Mouse (Mus musculus) embryo, embryonic 11 days (tissue): ENCODE results near the gene Ralgapa1.
A peak's percentile ranks its signal among the peaks of the same experiment; 100 is the strongest.
"Not testable (repeated sequence)": the region's sequence is repeated elsewhere in the genome, so short reads cannot be mapped to it uniquely, and the experiment has no call there.

Experiments
- DNase-seq: peaks from one replicate; pipeline ENCODE4 v3.0.0-alpha.2; 2015

Gene Ralgapa1

DNA sequence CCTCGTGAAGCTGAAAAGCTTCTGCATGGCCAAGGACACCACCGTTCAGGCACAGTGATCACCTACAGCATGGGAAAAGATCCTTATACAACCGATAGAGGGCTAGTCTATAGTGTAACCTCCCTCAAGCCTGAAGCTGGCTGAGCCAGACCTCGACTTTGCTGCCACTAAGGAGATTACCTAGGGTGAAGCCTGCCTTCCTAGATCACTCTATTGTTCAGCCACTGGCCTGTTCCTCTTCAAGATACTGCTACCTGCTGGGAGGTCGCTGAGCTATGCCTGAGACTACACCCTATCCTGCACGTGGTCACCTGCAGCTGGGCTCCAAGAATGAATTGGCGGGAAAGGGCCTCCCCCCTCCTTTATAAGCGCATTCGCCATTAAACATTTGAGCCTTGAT, 234.0 kb downstream of the Ralgapa1 start:
- DNase-seq, result not testable (repeated sequence)

GRCm38 (mm10) chr12:55573794-55574193, 247.2 kb downstream of the Ralgapa1 start:
- DNase-seq, result peak; percentile 74

DNA sequence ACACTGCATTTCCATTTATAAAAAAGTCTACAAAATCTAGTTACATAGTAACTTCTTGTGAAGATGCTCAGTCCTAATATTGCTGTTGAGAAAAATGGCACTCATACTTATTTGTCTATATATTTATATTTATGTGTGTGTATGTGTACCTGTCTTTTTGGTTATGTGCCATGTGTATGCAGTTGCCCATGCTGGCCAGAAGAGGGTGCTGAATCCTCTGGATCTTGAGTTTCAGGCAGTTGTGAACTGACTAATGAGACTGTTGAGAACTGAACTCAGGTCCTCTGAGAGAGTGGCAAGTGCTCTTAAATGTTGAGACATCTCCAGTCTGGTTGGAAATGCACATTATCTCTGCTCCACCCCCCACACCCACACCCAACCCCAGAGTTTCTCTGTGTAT, 247.9 kb downstream of the Ralgapa1 start:
- no peak for DNase-seq

GRCm38 (mm10) chr12:55571661-55572060, 249.3 kb downstream of the Ralgapa1 start:
- DNase-seq, result no peak

DNA sequence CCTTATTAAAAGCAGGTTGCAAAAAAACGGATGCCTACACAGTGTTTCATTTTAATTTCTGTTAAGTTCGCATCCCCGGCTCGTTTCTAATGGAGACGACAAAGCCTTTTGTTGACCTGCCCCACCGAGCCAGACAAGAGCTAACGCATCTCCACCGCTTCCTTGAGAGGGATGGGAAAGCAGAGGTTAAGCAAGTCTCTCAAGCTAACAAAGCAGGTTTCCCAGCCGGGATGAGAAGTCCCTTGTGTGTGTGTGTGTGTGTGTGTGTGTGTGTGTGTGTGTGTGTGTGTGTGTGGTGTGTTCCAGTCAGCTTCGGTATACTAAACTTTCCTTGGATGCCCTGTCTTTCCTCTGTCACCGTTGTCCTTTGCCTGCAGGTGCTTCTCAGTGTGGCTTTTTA, 249.8 kb downstream of the Ralgapa1 start:
- no peak for DNase-seq

DNA sequence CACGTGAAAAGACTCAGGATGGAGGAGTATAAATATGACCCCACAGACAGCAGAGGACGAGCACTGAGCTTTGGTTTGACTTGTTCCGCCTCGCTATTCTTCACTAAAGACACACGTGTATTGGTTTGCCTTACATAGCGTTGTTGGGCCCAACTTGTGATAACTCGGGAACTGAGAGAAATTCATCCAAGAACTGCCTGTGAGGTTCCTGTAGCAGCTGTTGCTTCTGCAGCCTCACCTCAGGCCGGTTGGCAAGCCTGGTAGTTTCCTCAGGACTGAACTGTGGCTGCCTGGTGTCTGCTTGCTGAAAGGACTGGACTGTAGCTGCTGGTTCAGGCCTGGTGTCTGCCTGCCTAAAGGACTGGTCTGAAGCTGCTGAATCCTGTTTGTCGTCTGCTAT, 250.3 kb downstream of the Ralgapa1 start:
- no peak for DNase-seq

DNA sequence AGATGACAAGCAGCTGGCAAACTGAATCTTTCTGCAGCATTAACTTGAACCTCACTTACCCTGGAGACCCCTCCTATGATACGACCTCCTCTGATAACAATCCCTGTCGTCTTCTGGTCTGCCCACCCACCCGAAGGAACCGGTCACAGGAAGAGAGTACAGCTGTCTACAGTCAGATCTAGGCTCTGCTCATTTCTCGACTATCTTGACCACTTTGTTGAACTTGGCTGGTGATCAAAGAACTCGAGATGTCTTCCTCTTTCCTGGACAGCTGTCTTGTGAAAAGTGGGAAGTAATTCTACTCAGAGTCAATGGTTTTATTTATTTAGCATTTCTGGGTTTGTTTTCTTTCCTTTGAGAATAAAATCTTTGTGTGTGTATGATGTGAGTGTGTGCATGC, 251.3 kb downstream of the Ralgapa1 start:
- DNase-seq, result no peak

GRCm38 (mm10) chr12:55568466-55568865, 252.5 kb downstream of the Ralgapa1 start:
- DNase-seq, result no peak

GRCm38 (mm10) chr12:55566837-55567236, 254.1 kb downstream of the Ralgapa1 start:
- no peak for DNase-seq

DNA sequence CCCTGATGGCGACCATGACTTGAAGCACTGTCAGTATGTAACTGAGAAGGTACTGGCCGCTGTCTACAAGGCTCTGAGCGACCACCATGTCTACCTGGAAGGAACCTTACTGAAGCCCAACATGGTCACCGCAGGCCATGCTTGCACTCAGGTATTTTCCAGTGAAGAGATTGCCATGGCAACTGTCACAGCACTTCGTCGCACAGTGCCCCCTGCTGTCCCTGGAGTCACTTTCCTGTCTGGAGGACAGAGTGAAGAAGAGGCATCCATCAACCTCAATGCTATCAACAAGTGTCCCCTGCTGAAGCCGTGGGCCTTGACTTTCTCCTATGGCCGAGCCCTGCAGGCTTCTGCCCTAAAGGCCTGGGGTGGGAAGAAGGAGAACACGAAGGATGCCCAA, 255.1 kb downstream of the Ralgapa1 start:
- no peak for DNase-seq

DNA sequence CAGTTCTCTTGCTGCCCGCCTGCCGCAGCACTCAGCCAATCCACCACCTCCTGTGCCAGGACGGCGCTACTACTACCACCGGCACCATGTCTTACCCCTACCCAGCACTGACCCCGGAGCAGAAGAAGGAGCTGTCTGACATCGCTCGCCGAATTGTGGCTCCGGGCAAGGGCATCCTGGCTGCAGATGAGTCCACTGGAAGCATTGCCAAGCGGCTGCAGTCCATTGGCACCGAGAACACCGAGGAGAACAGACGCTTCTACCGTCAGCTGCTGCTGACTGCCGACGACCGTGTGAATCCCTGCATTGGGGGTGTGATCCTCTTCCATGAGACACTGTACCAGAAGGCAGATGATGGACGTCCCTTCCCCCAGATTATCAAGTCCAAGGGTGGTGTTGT, 255.8 kb downstream of the Ralgapa1 start, which contains the start of gene Aldoart2:
Aldoart2 (plus strand) TSS at position 34 of the 400 bp plus-strand sequence.
- no peak for DNase-seq

DNA sequence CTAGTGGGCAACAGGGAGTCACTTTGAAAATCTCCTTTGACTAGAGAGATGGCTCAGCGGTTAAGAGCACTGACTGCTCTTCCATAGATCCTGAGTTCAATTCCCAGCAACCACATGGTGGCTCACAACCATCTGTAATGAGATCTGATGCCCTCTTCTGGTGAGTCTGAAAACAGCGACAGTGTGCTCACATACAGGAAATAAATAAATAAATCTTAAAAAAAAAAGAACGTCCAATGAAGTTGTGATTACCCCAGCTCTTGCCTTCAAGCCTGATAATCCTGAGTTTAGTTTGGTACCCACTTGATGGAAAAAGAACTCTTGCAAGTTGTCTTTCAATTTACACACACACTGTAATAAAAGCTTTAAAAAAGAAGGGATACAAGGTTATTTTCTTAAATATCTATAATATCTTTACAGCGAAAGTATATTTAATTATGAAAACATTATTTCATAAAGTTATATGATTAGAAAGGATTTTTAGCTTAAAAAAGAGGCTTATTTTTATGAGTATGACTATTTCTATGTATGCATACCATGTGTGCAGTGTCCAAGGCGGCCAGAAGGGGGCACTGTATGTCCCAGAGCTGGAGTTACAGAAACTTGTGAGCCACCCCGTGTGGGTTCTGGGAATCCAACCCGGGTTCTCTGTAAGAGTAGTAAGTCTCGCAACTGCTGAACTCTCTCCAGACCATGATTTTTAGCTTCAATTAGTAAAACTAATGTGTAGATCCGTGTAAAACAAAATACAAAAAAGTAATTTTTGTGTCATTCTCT, 256.6 kb downstream of the Ralgapa1 start:
- DNase-seq, result no peak

DNA sequence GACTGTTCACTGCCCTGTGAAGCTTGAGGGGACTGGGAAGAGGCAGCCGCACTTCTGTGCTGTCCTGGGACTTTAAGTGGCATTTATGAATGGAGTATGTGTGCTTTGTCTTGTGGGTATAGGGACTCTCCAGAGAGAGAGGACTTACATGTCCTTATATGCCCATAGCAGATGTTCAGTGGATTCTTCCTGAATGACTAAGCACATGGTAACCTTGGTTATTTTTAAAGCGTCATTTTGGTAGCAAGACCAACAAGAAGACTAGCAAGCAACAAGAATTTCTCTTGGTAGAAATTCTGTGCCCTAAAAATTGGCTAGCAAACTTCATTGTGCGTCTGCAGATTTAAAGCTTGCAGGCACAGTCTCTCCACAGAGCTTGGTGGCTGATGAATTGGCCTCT, 257.2 kb downstream of the Ralgapa1 start:
- DNase-seq, result no peak

GRCm38 (mm10) chr12:55560025-55560690, 260.8 kb downstream of the Ralgapa1 start:
- DNase-seq, result peak; percentile 53

DNA sequence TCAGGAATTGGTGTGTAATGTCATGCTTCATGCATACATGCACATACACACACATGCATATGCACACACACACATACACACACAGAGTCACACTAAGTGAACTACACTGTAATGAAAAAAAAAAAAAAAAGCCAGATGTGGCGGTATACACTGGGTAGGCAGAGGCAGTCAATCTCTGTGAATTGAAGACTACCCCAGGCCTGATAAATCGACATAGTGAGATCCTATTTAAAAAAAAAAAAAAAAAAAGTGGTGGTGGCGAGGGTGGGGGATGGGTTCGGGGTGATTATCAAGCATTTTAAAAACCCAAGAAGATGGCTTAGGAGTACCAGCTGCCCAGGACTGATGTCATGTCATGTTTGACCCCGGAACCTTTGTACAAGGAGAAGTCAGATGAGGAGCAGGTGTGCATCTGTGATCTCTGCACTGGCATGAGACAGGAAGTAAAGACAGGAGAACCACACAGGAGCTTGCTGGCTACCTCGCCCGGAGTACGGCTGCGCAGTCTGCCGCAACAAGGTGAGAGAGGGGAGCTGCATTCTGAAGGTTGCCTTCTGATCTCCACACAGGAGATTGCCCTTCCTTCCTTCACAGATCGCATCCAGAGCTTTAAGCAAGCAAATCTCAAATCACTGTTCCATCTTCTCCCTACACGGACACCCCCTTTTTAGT, 261.6 kb downstream of the Ralgapa1 start:
- DNase-seq, result no peak

DNA sequence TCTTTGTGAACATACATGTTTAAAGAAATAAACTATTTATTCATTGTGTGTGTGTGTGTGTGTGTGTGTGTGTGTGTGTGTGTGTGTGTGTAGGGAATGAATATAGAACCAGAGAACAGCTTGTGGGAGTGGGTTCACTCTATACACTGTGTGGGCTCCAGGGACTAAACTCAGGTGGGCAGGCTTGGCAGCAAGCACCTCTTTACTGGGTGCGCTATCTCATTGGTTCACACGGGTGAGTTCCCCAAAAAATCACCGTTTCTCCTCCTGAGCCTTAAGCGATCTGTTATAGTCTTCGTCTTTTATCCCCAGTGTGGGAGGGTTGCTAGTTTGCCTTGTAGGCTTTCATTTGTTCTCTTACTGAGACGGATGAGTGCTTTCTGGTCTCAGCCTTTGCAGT, 263.1 kb downstream of the Ralgapa1 start:
- no peak for DNase-seq

- DNase-seq, result not testable (repeated sequence)
Observed at GRCm38 (mm10) chr12:55554901-55555300, 266.1 kb downstream of the Ralgapa1 start.
